Mouse (Mus musculus) embryo, embryonic 9.5 days (tissue): ENCODE data around the gene Ptprn2.

Source experiments
- DNase-seq: peaks from one replicate; pipeline ENCODE4 v3.0.0-alpha.2; 2017; ENCODE audit errors: extremely low spot score

The Ptprn2 gene

GRCm38 (mm10) chr12:117135205-117135604 lies 649.7 kb downstream of the Ptprn2 start:
- DNase-seq, result no peak

DNA sequence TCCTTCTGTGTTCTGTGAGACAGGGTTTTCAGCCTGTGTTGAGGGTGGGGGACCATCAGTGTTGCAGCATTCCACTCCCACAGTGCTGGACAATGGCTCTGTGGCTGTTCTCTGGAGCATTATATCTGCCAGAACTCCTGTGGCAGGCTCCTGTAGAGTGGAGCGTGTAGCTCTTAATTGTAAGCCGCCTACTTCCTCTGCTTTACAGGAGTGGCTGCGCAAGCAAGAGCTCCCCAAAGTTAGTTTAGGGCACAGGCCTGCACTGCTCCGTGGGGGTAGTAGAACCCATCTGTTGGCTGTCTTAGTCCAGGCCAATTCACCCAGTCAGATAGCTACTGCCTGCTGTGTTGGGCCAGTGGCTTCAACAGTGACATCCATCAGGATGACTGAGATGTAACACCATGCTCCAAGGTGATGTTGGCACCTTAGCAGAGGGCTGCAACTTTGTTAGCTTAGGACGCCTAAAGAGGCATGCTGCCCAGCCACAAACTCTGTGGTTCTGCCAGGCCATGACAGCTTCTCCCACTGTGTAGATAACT lies 651.0 kb downstream of the Ptprn2 start:
- no peak for DNase-seq

DNA sequence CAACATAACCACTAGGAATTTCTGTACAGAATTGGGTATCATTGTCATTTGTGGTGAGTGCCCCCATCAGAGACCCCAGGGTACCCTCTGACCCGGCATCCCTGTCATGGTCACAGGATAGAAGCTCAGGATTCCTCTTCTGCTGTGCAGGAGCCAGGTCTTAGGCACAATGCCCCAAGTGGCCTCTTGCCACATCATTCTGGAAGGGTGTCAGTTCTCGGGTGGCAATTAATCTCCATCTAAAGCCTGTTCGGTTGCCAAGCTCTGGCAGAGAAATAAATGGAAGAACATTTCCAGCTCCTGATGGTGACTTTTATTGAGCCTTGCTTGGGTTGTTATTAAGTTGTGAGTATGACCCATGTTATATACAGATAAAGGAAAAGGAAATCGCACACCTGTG lies 655.4 kb downstream of the Ptprn2 start:
- DNase-seq, result no peak

DNA sequence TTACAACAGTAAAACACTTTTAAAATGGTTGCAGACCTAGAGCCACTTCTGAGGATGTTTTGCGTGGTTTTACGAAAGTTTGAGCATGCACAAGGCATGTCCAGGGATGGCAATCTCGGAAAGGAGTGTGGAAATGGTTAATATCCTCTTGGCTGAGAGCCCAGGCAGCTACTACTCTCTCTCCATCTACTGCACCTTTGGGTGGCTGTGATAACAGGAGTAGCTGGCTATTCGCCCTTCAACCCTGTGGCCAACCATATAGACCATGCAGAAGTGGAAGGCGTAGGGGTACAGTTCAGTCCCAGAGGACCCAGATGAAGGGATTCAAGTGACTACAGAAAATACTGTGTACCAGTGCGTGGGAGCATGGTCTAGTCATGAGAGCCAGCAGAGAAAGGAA lies 655.9 kb downstream of the Ptprn2 start:
- no peak for DNase-seq

- no peak for DNase-seq
Observed at GRCm38 (mm10) chr12:117149176-117149575, 663.7 kb downstream of the Ptprn2 start.

- DNase-seq, result peak; percentile 63
Observed at GRCm38 (mm10) chr12:117150611-117151395, 665.3 kb downstream of the Ptprn2 start.

- DNase-seq, result peak; percentile 37
Observed at GRCm38 (mm10) chr12:117151611-117152010, 666.1 kb downstream of the Ptprn2 start.

- DNase-seq, result peak; percentile 46
Observed at GRCm38 (mm10) chr12:117152366-117153165, 667.0 kb downstream of the Ptprn2 start.

GRCm38 (mm10) chr12:117153166-117153480 lies 667.6 kb downstream of the Ptprn2 start:
- DNase-seq, result no peak

GRCm38 (mm10) chr12:117153671-117154355 lies 668.3 kb downstream of the Ptprn2 start:
- peak; percentile 76 for DNase-seq

GRCm38 (mm10) chr12:117154356-117155243 lies 669.1 kb downstream of the Ptprn2 start:
- DNase-seq, result no peak

DNA sequence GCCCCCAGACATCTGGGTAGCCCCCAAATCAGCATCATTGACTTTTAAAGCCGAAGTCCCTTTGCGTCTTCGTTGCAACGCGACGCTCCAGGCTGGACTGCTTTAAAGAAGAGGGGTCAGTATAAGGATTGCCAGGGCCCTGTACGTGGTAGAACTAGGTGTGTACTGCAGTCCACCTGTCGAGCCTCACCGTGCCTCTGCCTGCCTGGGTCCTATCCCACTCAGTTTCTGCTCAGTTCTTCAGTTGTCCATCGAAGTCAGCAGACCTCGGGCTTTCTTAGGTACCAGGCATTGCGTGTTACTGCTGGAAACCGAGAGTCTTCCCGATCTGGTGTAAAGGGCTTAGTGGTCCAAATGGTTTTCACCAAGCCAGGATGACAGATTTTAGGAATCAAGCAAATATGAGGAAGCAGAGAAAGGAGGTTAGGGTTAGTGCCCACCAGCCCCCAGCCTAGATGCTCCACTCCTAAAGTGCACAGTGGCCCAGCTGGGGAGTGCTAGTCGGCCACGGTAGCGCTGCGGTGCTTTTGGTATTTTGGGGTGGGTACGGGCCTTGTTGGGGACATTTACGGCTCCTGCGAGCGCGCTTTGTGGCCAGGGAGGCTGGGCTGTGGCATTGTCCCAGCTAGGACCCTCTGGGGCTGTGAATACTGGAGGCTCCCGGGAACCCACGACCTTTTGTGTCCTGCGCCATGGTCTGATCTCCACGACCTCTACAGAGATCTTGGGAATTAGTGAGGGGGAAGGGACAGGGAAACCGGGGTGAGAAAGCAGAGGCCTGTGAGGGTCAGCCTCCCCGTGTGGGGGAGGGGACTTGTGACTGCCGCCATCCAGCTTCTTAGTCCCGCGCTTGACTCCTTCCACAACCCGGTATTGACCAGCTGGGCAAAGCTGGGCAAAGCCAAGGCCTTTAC lies 670.0 kb downstream of the Ptprn2 start:
- peak; percentile 74 for DNase-seq

DNA sequence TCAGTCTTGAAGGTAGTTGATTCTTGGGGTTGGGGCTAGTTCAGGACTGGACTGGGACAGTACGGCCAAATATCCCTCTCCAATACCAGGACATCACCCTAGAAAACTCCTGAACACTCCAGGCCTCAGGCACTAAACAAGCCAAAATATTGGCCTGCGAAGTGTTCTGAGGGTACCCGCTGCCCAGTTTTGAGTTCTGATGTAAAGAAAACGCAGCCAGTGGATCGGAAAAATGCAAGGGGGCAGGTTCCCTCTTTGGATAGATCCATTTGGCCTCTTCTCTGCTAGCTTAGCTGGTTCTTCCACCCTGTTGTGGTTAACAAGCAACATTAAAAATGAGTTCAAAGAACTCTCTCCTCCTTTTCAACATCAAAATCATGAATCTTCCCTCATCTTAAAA lies 670.7 kb downstream of the Ptprn2 start:
- no peak for DNase-seq

- DNase-seq, result no peak
Observed at GRCm38 (mm10) chr12:117156786-117157185, 671.3 kb downstream of the Ptprn2 start.

- no peak for DNase-seq
Observed at GRCm38 (mm10) chr12:117157249-117157648, 671.7 kb downstream of the Ptprn2 start.

DNA sequence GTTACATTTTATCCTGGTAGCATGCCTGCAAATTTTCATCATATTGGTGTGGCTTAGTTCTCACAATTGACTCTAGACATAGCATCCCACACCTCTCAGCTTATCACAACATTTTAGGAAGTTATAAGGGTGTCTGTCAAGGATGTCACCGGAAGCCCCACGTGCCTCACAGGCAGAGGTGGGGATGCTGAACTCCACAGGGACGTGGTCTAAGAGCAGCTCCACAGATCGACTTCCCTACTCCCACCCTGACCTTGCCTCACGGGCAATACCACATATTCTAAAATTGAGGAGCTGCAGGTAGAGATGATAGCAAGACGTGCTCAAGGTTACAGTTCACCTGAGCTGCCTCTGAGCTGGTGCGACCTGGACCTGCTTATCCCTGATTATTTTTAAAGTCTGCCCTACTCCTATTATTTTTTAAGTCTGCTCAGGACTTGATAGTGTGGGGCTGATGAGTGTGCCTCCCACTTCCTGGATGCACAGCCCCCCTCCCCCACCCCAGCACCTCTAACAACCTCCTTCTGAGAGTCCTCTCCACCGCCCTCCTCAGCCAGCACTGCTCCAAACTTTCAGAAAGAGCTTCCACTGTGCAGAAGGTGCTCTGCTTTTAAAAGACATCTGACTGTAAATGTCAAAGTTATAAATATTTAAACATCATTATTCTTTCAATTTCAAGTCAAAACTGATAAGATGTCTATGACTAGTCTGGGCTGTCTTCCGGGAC lies 672.3 kb downstream of the Ptprn2 start:
- no peak for DNase-seq

- no peak for DNase-seq
Observed at GRCm38 (mm10) chr12:117158950-117159668, 673.6 kb downstream of the Ptprn2 start.

DNA sequence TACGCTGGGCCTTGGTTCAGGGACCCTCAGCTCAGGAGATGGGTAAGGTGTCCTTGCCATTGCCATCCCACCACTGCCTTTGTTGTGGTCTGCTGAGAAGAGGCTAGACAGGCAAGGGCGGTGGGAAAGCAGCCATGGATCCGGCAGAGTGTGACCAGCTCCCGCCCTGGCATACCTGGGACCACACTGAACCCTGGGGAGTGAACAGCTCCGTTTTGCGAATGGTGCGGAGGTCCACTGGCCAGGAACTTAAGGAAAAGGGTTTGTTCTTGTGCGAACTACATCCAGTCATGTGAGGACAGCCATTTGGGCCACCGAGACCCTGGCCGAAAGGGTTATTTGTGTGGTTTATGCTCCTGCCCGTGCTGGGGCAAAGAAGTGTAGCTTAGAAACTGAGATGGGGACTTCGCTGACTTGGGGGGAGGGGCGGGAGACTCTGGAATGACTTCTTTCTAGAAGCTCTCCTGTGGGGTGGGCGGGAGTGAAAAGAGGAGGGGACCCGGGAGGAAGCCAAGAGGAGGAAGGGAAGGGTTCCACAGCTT lies 674.2 kb downstream of the Ptprn2 start:
- DNase-seq, result peak; percentile 48
